Mouse (Mus musculus): ENCODE data around the gene Rnd3. TPM values are rescaled to one million over a fixed set of nuclear protein-coding genes. Genes with fewer than 3 reads are reported as not detected.

The Rnd3 gene
- total RNA-seq (2012; rRNA removed) (not detected in 2 replicates), polyA plus RNA-seq (2012; ENCODE audit: insufficient read depth in 1 of 2, insufficient read length in 2 of 2, low read depth in 1 of 2, low replicate concordance in 2 of 2, missing spikeins in 1 of 2) (not detected)

- no peak within 1 kb of the TSS for H3K9ac ChIP-seq (ENCODE audit: control insufficient read depth, low read depth, low read length, poor library complexity, severe bottlenecking)
Measured at GRCm38 (mm10) chr2:51148975-51149374, at the start of gene Rnd3. Gene Rnd3, minus strand, starts transcription at chr2:51149111.

GRCm38 (mm10) chr2:51192319-51192718 is 43.4 kb upstream of the Rnd3 start:
- TF ChIP-seq BHLHE40 (IDR thresholded peaks at IDR 0.05; ENCODE audit: borderline replicate concordance, low read depth, low read length), result no peak
- peak; percentile 37 for TF ChIP-seq SMC3 (IDR thresholded peaks at IDR 0.05; ENCODE audit: low read depth, low read length)
- peak; percentile 6 for TF ChIP-seq RAD21 (IDR thresholded peaks at IDR 0.05; ENCODE audit: low read depth, low read length)
- TF ChIP-seq CTCF (IDR thresholded peaks at IDR 0.05 in 2 of 3, conservative IDR thresholded peaks at IDR 0.05 in 1 of 3; ENCODE audit: control insufficient read depth in 1 of 3, insufficient read depth in 1 of 3, low read depth in 2 of 3, low read length in 3 of 3, poor library complexity in 1 of 3, severe bottlenecking in 1 of 3), result peak in 1 of 3 experiments; percentile 29; a peak in 2 of 6 replicates
- H3K27me3 ChIP-seq (ENCODE audit: control insufficient read depth in 1 of 2, insufficient read depth in 2 of 2, low read length in 2 of 2), result no peaks in the 10 kb centered on the region
- DNase-seq (ENCODE audit: low read depth, low spot score), result peak; percentile 6

More at GRCm38 (mm10) chr2:51148975-51149374, at the start of gene Rnd3:
- Histone ChIP-seq H3K79me2 (ENCODE audit: control insufficient read depth, insufficient read depth, low read length, poor library complexity) (no peaks in the 10 kb centered on the region), H3K4me3 (ENCODE audit: control insufficient read depth in 1 of 2, insufficient read depth in 1 of 2, low read depth in 2 of 2, low read length in 2 of 2) (no peak within 1 kb of the TSS), H3K4me1 (ENCODE audit: control insufficient read depth in 1 of 2, insufficient read depth in 2 of 2, low read length in 2 of 2) (no peaks in the 10 kb centered on the region), H3K27ac (ENCODE audit: control insufficient read depth, low read depth, low read length) (no peak within 1 kb of the TSS), H3K9me3 (replicated peaks; ENCODE audit: insufficient read depth, low read length) (no peaks in the 10 kb centered on the region), H3K36me3 (ENCODE audit: control insufficient read depth in 1 of 2, insufficient read depth in 2 of 2, low read length in 2 of 2) (no peaks in the 10 kb centered on the region), H3K27me3 (ENCODE audit: control insufficient read depth in 1 of 2, insufficient read depth in 2 of 2, low read length in 2 of 2) (no peaks in the 10 kb centered on the region)
- TF ChIP-seq POLR2AphosphoS5 (IDR thresholded peaks at IDR 0.05; ENCODE audit: borderline replicate concordance, low read depth, low read length), result no peak
- TF ChIP-seq HCFC1 (IDR thresholded peaks at IDR 0.05; ENCODE audit: low read depth, low read length), result no peak
- TF ChIP-seq MEF2A (IDR thresholded peaks at IDR 0.05; ENCODE audit: extremely low read depth, insufficient replicate concordance, low read depth, low read length, poor library complexity, severe bottlenecking), result no peak
- no peak for TF ChIP-seq SMC3 (IDR thresholded peaks at IDR 0.05; ENCODE audit: low read depth, low read length)
- TF ChIP-seq ZNF384 (IDR thresholded peaks at IDR 0.05; ENCODE audit: low read depth, low read length), result no peak
- TF ChIP-seq BHLHE40 (IDR thresholded peaks at IDR 0.05; ENCODE audit: borderline replicate concordance, low read depth, low read length), result no peak
- DNase-seq (ENCODE audit: low read depth, low spot score), result no peak

GRCm38 (mm10) chr2:51185762-51186161 is 36.9 kb upstream of the Rnd3 start:
- Histone ChIP-seq H3K9me3 (replicated peaks; ENCODE audit: insufficient read depth, low read length) (no peaks in the 10 kb centered on the region), H3K27ac (ENCODE audit: control insufficient read depth, low read depth, low read length) (no peak overlapping the region), H3K4me1 (ENCODE audit: control insufficient read depth in 1 of 2, insufficient read depth in 2 of 2, low read length in 2 of 2) (no peaks in the 10 kb centered on the region), H3K4me3 (ENCODE audit: control insufficient read depth in 1 of 2, insufficient read depth in 1 of 2, low read depth in 2 of 2, low read length in 2 of 2) (no peak overlapping the region), H3K27me3 (ENCODE audit: control insufficient read depth in 1 of 2, insufficient read depth in 2 of 2, low read length in 2 of 2) (no peaks in the 10 kb centered on the region), H3K79me2 (ENCODE audit: control insufficient read depth, insufficient read depth, low read length, poor library complexity) (no peaks in the 10 kb centered on the region), H3K9ac (ENCODE audit: control insufficient read depth, low read depth, low read length, poor library complexity, severe bottlenecking) (no peak overlapping the region), H3K36me3 (ENCODE audit: control insufficient read depth in 1 of 2, insufficient read depth in 2 of 2, low read length in 2 of 2) (no peaks in the 10 kb centered on the region)
- no peak for DNase-seq (ENCODE audit: low read depth, low spot score)
- TF ChIP-seq TAL1 (IDR thresholded peaks at IDR 0.05; ENCODE audit: low read length) (no peak), CHD1 (IDR thresholded peaks at IDR 0.05; ENCODE audit: low read depth, low read length) (no peak), ZC3H11A (IDR thresholded peaks at IDR 0.05; ENCODE audit: low read depth, low read length) (no peak), MXI1 (IDR thresholded peaks at IDR 0.05; ENCODE audit: low read depth, low read length) (no peak), ZMIZ1 (IDR thresholded peaks at IDR 0.05; ENCODE audit: low read depth, low read length) (no peak), USF2 (IDR thresholded peaks at IDR 0.05; ENCODE audit: borderline replicate concordance in 1 of 2, insufficient read depth in 1 of 2, low read depth in 1 of 2, low read length in 2 of 2) (no peak), EP300 (IDR thresholded peaks at IDR 0.05; ENCODE audit: low read depth in 1 of 2, low read length in 2 of 2) (no peak), KAT2A (conservative IDR thresholded peaks at IDR 0.05; ENCODE audit: low read depth, low read length) (no peak), NRF1 (IDR thresholded peaks at IDR 0.05; ENCODE audit: insufficient read depth, low read depth, low read length, poor library complexity, severe bottlenecking) (no peak), POLR2AphosphoS5 (IDR thresholded peaks at IDR 0.05; ENCODE audit: borderline replicate concordance, low read depth, low read length) (no peak)

More at GRCm38 (mm10) chr2:51192319-51192718, 43.4 kb upstream of the Rnd3 start:
- H3K4me1 ChIP-seq (ENCODE audit: control insufficient read depth in 1 of 2, insufficient read depth in 2 of 2, low read length in 2 of 2), result no peaks in the 10 kb centered on the region
- no peak overlapping the region for H3K4me3 ChIP-seq (ENCODE audit: control insufficient read depth in 1 of 2, insufficient read depth in 1 of 2, low read depth in 2 of 2, low read length in 2 of 2)
- no peak overlapping the region for H3K9ac ChIP-seq (ENCODE audit: control insufficient read depth, low read depth, low read length, poor library complexity, severe bottlenecking)
- no peaks in the 10 kb centered on the region for H3K9me3 ChIP-seq (replicated peaks; ENCODE audit: insufficient read depth, low read length)
- H3K36me3 ChIP-seq (ENCODE audit: control insufficient read depth in 1 of 2, insufficient read depth in 2 of 2, low read length in 2 of 2), result no peaks in the 10 kb centered on the region
- no peak overlapping the region for H3K27ac ChIP-seq (ENCODE audit: control insufficient read depth, low read depth, low read length)
- no peaks in the 10 kb centered on the region for H3K79me2 ChIP-seq (ENCODE audit: control insufficient read depth, insufficient read depth, low read length, poor library complexity)
